Mouse (Mus musculus) E14TG2a.4 (cell line): Measurements from ENCODE around the gene Trpm1.

Source experiments
- CTCF ChIP-seq: conservative IDR thresholded peaks from 2 replicates; pipeline ENCODE4 v1.5.1; 2014; ENCODE audit warnings: low read length
- NANOG ChIP-seq: IDR thresholded peaks from 2 replicates; pipeline ENCODE4 v1.6.1; 2014; ENCODE audit warnings: borderline replicate concordance, low read length, mixed read lengths
- POU5F1 ChIP-seq: IDR thresholded peaks from 2 replicates; pipeline ENCODE4 v1.6.1; 2014; ENCODE audit warnings: low read length, borderline replicate concordance

GRCm38 (mm10) chr7:64242424-64242823 is 88.8 kb downstream of the Trpm1 start:
- TF ChIP-seq CTCF (no peak), NANOG (no peak), POU5F1 (no peak)
